Mouse (Mus musculus) cerebellum, postnatal 14 days (tissue): ENCODE measurements around the gene Tnfrsf13b.

Source experiments
- DNase-seq, 2 experiments: peaks; one replicate each; pipeline ENCODE4 v3.0.0; 2021; ENCODE audit warnings: mixed read lengths in 2 of 2

Gene Tnfrsf13b

GRCm38 (mm10) chr11:61126606-61127355 is at the start of gene Tnfrsf13b:
Gene Tnfrsf13b, plus strand, starts transcription at chr11:61126755.
- no peak for DNase-seq

GRCm38 (mm10) chr11:61081624-61082023 is 44.9 kb upstream of the Tnfrsf13b start:
- DNase-seq = no peak

GRCm38 (mm10) chr11:61090195-61090594 is 36.4 kb upstream of the Tnfrsf13b start:
- peak in 1 of 2 experiments; percentile 37 for DNase-seq

GRCm38 (mm10) chr11:61091192-61091591 is 35.4 kb upstream of the Tnfrsf13b start:
- no peak for DNase-seq

- peak; percentile 90 to 93 for DNase-seq
Measured at GRCm38 (mm10) chr11:61091642-61092262, 34.8 kb upstream of the Tnfrsf13b start.

- no peak for DNase-seq
Measured at GRCm38 (mm10) chr11:61098046-61098445, 28.5 kb upstream of the Tnfrsf13b start.

- no peak for DNase-seq
Measured at GRCm38 (mm10) chr11:61102397-61103339, 23.9 kb upstream of the Tnfrsf13b start.

GRCm38 (mm10) chr11:61104241-61104901 is 22.2 kb upstream of the Tnfrsf13b start:
- peak; percentile 96 to 97 for DNase-seq

GRCm38 (mm10) chr11:61108911-61109361 is 17.6 kb upstream of the Tnfrsf13b start:
- DNase-seq = no peak

- DNase-seq = no peak
Measured at GRCm38 (mm10) chr11:61109707-61110106, 16.8 kb upstream of the Tnfrsf13b start.

- no peak for DNase-seq
Measured at GRCm38 (mm10) chr11:61110113-61110512, 16.4 kb upstream of the Tnfrsf13b start.

GRCm38 (mm10) chr11:61110928-61111327 is 15.6 kb upstream of the Tnfrsf13b start:
- DNase-seq = no peak

- no peak for DNase-seq
Measured at GRCm38 (mm10) chr11:61111472-61111871, 15.1 kb upstream of the Tnfrsf13b start.

- DNase-seq = no peak
Measured at GRCm38 (mm10) chr11:61112323-61112995, 14.1 kb upstream of the Tnfrsf13b start.

GRCm38 (mm10) chr11:61116226-61116625 is 10.3 kb upstream of the Tnfrsf13b start:
- DNase-seq = no peak

GRCm38 (mm10) chr11:61119996-61120583 is 6.5 kb upstream of the Tnfrsf13b start:
- DNase-seq = no peak

GRCm38 (mm10) chr11:61122283-61122768 is 4.2 kb upstream of the Tnfrsf13b start:
- no peak for DNase-seq

- DNase-seq = no peak
Measured at GRCm38 (mm10) chr11:61122769-61123288, 3.7 kb upstream of the Tnfrsf13b start.

GRCm38 (mm10) chr11:61123886-61124285 is 2.7 kb upstream of the Tnfrsf13b start:
- no peak for DNase-seq

- DNase-seq = no peak
Measured at GRCm38 (mm10) chr11:61125970-61126369, 585 bp upstream of the Tnfrsf13b start.
